Mouse (Mus musculus) neural tube, embryonic 13.5 days (tissue): ENCODE data around the gene Trpm2. TPM values are rescaled to one million over a fixed set of nuclear protein-coding genes. Genes with fewer than 3 reads are reported as not detected.

Experiments
- polyA plus RNA-seq: library from polyadenylated mRNA; unstranded; fragments of >200 nt; fragmentation: Nextera tagmentation; extraction: Ambion mirVana; gene quantifications from 2 replicates; pipeline ENCODE4 v1.2.1, GENCODE M21; 2015

The Trpm2 gene
- polyA plus RNA-seq, 1 experiment from 2014 or later, result 4.1 TPM

Other genes with a start within 250 kb of the Trpm2 start
- gene Krtap12-1, start 250.0 kb downstream of the Trpm2 start, polyA plus RNA-seq, result not detected in 2 replicates
- gene Gm10100, start 244.1 kb downstream of the Trpm2 start, polyA plus RNA-seq, result not detected in 2 replicates
- gene Gm18596, start 227.9 kb downstream of the Trpm2 start, polyA plus RNA-seq, result not detected in 2 replicates
- not detected in 2 replicates for gene Gm9736, start 219.2 kb downstream of the Trpm2 start, polyA plus RNA-seq
- not detected in 2 replicates for gene Gm3233, start 210.9 kb downstream of the Trpm2 start, polyA plus RNA-seq
- gene Gm3238, start 199.2 kb downstream of the Trpm2 start, polyA plus RNA-seq, result not detected in 2 replicates
- gene Gm7138, start 193.6 kb downstream of the Trpm2 start, polyA plus RNA-seq, result not detected in 2 replicates
- gene Gm3250, start 188.0 kb downstream of the Trpm2 start, polyA plus RNA-seq, result not detected in 2 replicates
- gene Gm7137, start 182.4 kb downstream of the Trpm2 start, polyA plus RNA-seq, result not detected in 2 replicates
- not detected in 2 replicates for gene Gm9639, start 175.5 kb downstream of the Trpm2 start, polyA plus RNA-seq
- gene Gm19668, start 171.4 kb downstream of the Trpm2 start, polyA plus RNA-seq, result not detected in 2 replicates
- not detected in 2 replicates for gene Gm9507, start 158.7 kb downstream of the Trpm2 start, polyA plus RNA-seq
- gene Gm2696, start 155.9 kb downstream of the Trpm2 start, polyA plus RNA-seq, result not detected in 2 replicates
- not detected in 2 replicates for gene Krtap10-4, start 143.5 kb downstream of the Trpm2 start, polyA plus RNA-seq
- gene Krtap10-10, start 134.6 kb downstream of the Trpm2 start, polyA plus RNA-seq, result not detected in 2 replicates
- gene Gm36176, start 123.8 kb downstream of the Trpm2 start, polyA plus RNA-seq, result not detected in 2 replicates
- gene Gm10318, start 117.7 kb downstream of the Trpm2 start, polyA plus RNA-seq, result not detected in 2 replicates
- gene Gm3285, start 108.6 kb downstream of the Trpm2 start, polyA plus RNA-seq, result not detected in 2 replicates
- 11.5 and 12.1 TPM in 2 replicates for gene Lrrc3, start 68.0 kb downstream of the Trpm2 start, polyA plus RNA-seq
- 36.8 and 37.4 TPM in 2 replicates for gene 1810043G02Rik, start 8.0 kb upstream of the Trpm2 start, polyA plus RNA-seq
- 90.8 and 99.0 TPM in 2 replicates for gene Pfkl, start 39.5 kb upstream of the Trpm2 start, polyA plus RNA-seq
- gene Dnmt3l, start 71.4 kb upstream of the Trpm2 start, polyA plus RNA-seq, result not detected in 2 replicates
- 0.10 and 0.18 TPM in 2 replicates for gene Aire, start 73.0 kb upstream of the Trpm2 start, polyA plus RNA-seq
- gene Icosl, start 98.7 kb upstream of the Trpm2 start, polyA plus RNA-seq, result 0.75 and 0.77 TPM in 2 replicates
- 20.8 and 22.5 TPM in 2 replicates for gene D10Jhu81e, start 199.2 kb upstream of the Trpm2 start, polyA plus RNA-seq
- gene Pwp2, start 214.6 kb upstream of the Trpm2 start, polyA plus RNA-seq, result 15.2 and 15.8 TPM in 2 replicates